Mouse (Mus musculus) skeletal muscle tissue, adult 2 months (tissue): Measurements from ENCODE around the gene Prss30.
"Not testable (repeated sequence)": the region's sequence is repeated elsewhere in the genome, so short reads cannot be mapped to it uniquely, and the experiment has no call there.

Experiments used
- DNase-seq: peaks from one replicate; pipeline ENCODE4 v3.0.0-alpha.2; 2012; ENCODE audit warnings: low read depth, low spot score

The Prss30 gene

DNA sequence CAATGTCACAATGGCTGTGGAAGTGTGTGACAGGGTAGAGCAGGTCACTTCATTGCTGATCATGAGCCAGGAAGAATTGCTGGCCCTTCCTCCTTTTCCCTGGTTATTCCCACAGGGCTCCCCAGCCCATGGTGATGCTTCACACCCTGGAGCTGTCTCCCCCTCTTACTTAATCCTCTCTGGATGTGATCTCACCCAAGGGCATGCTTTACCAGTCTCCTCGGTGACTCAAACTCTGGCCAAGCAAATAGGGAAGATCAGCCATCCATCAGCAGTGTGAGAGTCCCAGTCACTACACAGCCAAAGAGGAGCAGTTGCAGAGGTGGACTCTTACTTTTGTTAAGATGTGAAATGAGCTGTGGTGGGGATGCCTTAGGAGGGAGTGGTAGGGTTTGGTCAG, 4.6 kb upstream of the Prss30 start:
- DNase-seq: no peak

DNA sequence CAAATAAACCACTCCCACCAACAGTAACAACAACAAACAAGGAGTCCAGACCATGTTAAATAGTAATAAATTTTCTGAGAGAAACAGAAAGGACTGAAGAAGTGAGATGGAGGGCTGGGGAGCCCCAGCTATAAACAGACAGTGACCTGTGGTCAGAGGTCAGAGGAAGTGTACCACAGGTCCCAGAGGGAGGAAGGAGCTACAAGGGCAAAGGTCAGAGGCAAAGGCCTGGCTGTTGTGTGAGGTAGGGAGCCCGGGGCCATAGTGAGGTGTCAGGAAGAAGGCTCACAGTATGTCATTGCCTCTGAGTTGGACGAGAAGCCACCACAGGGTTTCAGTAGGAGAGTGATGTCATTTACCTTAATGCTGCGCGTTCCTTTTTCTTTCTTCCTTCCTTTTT, 2.5 kb upstream of the Prss30 start:
- no peak for DNase-seq

DNA sequence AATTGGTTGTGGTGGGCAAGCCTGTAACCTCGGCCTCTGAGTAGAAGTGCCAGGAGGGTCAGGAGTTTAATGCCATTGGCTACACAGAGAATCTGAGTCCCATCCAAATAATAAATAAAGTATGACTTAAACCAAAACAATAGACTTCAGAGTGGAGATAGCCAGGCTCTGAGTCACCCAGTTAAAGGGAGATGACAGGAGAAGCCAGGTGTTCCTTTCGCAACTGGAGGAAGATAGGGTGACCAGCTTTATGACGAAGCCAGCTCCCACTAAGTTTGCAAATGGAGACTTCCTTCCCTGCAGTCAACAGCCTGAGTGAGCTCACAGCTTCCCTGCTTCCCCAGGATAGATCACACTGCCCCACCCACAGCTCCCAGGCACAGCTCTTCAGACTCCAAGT, 895 bp downstream of the Prss30 start:
- no peak for DNase-seq

DNA sequence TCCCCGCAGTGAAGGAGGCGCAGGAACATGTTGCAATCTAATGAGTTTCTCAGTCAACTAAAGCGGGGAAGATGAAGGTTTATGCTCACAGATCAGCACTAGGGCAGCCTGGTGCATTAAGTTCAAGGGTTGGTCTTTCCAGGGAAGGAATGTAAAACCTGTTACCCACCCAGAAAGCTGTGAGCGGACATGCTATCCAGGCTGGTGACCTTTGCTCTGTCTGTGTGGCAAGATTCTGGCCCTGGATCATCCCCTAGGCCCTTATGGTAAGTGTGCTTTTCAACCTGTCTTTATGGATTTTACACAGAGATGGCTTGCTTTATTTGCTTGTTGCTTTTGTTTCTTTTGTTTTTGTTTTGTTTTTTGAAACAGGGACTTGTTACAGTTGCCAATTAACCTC, 3.7 kb downstream of the Prss30 start:
- DNase-seq: no peak

DNA sequence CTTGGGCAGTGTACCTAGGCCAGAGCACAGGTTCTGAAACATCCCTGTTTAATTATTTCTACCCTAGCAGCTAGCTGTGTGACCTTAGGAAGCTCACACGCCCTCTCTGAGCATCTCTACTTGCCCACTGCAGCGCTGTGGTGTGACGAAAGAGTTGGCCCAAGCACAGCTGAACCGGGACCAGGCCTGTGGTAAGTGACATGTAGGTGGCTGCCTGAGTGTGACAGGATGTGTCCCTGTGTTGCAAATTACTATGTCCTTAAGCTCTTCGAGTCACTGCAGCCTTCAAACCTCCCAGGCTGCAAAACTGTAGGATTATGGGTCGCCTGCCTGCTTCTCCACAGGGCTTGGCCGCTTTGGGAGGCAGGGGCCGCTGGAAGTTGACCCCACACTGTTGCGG, 9.1 kb downstream of the Prss30 start:
- no peak for DNase-seq

DNA sequence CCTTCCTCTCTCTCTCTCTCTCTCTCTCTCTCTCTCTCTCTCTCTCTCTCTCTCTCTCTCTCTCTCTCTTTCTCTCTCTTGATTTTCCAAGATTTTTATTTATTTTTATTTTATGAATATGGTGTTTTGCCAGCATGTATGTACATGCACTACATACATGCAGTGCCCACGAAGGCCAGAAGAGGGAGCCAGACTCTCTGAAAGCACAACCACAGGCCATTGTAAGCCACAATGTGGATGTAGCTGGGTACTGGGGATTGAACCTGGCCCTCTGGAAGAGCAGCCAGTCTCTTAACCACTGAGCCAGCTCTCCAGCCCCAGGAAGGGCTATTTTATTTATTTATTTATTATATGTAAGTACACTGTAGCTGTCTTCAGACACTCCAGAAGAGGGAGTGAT, 11.1 kb downstream of the Prss30 start:
- peak; percentile 18 for DNase-seq

DNA sequence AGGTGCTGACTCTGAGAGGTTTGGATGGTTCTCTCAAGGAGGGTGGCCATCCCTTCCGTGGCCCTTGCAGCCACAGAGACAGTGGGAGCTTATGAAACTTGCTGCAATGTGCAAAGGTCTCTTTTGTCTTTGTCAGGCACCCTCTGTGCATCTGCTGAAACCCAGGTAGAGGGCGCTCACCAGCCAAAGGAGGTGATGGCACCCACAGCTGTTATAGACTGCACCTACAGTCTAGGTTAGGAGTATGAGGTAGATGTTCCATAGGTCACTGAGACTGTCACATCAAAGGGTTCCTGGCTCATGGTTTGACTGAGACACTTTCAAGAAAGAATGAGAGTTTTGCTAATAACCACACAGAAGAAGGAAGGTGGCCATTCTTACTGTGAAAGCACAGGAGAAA, 11.6 kb downstream of the Prss30 start:
- no peak for DNase-seq

DNA sequence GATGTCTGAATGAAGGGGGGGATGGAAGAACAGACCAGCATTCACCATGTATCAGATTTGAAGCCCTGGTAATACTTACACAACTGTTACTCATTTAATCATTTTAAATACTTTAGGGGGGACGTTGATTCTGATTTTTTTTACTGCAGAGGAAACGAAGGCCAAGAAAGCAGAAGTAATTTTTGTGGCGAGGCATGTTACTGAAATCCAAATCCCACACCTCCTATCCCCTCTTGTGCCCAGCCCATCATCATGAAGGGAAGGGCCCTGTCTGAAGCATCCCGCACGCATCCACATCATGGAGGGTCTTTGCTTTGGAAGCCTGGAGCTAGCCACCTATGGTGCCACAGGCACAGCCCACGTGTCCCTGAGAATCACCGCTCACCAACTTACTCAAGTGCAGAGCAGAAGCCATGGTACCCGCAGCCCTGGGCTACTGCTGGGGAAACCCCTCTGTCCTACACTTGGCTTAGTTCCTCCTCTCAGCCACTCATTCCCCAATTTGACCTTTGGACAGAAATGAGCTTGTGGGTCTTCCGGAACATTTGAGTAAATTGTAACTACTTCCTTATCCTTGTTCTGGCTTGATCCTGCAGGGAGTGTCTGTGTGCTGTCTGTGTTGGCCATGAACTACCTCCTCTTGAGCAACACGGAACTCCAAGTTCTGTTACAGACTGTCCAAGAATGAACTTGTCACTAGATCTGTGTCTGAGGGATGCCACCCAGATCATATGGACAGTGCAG, 13.5 kb downstream of the Prss30 start:
- peak; percentile 24 for DNase-seq

DNA sequence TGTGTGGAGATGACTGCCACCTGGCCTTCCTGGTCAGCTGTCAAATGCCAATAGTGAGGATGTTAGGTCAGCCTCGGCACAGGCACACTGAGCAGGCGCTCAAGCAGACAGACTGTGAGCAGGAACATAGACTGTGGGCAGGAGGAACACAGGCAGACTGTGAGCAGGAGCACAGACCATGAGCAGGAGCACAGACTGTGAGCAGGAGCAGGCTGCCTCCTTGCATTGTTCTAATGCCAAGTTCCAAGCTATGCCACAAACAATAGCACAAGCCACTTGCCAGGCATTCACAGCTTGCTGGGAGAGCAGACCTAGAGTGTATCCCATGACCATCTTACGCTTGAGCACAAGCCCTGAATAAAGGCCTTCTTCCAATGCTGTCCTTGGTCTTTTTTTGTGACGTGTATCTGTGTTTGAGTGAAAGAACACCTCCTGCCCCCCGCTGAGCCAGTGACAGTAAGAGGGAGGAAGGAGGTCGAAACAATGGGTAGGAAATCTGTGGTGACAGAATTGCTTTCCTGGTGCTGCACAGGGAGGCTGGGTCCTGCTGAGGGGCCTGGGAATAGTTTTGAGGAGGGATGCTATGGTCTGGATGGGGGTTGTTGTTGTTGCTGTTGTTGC, 14.5 kb downstream of the Prss30 start:
- DNase-seq: no peak

DNA sequence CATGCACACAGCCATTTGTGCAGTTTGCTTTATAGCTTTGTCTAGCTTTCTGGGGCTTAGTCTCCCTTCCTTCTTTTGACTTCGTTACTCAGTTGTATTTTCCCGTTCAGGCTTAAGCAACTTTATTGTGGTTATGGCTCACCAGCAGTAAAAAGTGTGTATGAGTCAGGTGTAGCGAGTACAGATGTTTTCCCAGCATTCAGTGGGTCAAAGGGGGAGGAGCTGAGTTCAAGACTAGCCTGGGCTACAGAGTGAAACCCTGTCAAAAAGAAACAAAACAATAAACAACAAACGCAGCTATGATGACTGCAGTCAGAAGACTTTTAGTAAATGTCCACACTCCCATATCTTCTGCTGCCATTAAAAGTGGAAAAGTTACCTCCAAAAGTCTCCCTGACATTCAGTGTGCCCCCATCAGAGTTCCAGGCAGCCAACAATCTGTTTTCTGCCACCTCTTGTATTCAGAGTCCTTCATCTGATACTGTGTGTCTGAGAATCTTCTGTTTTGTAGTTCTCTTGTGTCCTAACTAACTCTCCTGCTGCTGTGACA, 18.7 kb downstream of the Prss30 start:
- DNase-seq: no peak

DNA sequence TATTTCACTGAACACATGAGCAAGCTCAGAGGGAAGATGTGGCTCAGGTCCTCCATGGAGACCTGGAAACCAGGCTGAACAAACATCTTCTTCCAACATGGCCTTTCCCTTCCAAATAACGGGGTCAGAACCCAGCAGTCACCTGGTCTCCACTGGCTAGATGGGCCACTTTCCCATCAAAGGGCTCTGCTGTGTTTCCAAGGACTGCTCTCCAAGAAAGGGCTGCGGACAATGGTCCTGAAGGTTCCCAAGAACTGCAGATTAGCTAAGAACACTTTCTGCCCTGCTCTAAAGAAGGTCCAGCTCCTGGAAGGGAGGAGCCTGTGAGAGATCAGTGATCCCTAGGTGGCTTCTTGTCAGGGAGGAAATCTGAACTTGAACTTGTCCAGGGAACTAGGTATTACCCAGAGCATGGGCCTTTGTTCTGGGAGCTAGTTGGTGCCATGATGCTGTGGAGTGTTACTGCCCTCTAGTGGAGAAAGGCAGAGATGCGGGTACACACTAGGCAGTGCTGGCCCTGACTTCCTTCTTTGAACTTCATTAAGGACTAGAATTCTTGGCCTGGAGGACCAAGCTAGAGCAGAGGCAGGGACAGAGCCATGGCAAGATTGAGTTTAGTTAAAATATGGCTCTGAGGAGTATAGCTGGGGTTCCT, 20.2 kb downstream of the Prss30 start:
- peak; percentile 62 for DNase-seq

DNA sequence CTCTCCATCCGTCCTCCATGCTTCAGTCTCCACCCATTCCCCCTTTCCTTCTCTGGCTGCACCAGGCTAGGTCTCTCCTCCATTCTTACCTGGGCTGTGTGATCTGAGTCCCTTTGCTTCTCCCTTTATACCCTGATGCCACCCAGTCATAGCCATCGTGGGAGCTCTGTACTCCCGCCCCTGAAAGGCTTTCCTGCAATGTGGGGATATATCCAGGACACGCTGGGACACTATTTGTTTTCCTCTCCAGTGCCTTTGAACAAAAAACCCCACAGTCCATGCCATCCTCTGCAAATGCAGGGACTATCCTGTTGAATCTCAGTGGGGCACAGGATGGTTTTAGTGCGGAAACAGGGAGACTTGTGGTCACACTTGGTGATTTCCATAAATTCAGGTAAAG, 25.2 kb downstream of the Prss30 start, which contains the start of gene Sbpl:
Gene Sbpl (minus strand): TSS at position 101 of the 400 bp plus-strand sequence.
- no peak for DNase-seq

DNA sequence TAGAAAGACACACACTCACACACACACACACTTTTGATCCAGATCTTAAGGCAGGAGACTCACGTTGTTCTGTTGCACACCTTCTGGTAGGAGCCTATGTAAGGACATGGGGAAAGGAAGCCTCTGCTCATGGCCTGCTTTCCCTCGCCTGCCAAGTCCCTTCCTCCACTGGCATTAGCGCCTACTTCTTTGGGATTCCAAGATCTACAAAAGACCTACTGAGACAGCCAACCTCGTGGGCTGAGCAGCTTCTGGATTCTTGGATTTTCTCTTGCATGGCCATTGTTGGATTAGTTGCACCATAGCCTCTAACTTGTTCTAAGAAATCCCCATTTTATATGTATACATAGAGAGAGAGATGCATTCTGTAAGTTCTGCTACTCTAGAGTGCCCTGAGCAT, 29.5 kb downstream of the Prss30 start:
- not testable (repeated sequence) for DNase-seq

DNA sequence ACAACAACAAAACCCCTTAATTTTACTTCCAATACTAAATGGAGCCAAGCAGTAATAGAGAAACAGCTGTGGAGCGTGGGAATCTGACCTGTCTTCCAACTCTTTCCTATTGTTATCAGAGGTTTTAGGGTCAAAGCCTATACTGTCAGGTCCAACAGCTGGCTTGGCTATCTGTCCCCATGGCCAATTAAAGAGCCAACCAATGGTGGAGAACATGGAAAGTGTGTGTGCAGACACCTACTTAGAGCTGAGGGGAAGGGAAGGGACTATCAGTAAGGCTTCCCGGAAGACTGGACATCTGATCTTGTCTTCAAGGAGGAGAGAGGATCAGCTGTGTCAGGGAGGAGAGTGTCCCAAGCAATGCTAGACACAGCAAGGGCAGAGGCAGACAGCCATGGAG, 31.3 kb downstream of the Prss30 start:
- no peak for DNase-seq

DNA sequence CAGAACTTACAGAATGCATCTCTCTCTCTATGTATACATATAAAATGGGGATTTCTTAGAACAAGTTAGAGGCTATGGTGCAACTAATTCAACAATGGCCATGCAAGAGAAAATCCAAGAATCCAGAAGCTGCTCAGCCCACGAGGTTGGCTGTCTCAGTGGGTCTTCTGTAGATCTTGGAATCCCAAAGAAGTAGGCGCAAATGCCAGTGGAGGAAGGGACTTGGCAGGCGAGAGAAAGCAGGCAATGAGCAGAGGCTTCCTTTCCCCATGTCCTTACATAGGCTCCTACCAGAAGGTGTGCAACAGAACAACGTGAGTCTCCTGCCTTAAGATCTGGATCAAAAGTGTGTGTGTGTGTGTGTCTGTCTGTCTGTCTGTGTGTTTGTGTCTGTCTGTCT, 32.9 kb downstream of the Prss30 start:
- not testable (repeated sequence) for DNase-seq

DNA sequence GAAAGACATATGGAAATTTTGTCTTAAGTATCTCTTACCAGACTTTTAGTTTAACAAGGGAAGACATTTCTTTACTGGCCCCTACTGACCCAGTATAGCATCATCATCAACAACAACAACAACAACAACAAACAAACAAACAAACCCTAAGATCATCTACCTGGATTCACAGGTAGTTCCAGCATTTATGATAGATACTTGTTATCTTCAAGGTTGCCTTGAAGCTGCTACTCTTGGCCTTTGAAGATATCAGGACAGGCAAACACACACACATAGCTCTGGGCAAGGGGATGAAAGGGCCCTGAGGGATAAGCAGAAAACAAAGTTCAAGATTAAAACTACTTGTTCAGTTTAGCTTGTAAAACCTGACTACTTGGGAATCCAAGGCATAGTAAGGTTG, 39.0 kb downstream of the Prss30 start, which contains the start of gene Sbp:
Gene Sbp (plus strand): TSS at position 301 of the 400 bp plus-strand sequence.
- DNase-seq: no peak

DNA sequence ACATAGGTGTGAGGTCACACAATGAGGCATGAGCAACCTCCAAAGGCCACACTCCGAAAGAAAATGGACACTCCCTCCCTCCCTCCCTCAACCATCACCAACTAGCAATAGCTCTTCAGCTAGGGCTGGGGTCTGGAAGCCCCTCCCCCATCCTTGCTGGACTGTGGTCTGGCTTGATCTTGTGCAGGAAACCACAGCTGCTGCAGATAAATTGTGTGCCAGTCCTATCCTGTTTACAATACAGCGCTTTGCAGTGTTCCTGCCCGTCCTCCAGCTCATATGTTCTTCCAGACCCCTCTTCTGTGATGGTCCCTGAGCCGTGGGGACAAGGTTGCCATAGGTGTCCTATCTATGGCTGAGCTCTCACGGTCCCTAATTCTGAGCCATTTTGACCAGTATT, 49.2 kb downstream of the Prss30 start:
- DNase-seq: no peak

DNA sequence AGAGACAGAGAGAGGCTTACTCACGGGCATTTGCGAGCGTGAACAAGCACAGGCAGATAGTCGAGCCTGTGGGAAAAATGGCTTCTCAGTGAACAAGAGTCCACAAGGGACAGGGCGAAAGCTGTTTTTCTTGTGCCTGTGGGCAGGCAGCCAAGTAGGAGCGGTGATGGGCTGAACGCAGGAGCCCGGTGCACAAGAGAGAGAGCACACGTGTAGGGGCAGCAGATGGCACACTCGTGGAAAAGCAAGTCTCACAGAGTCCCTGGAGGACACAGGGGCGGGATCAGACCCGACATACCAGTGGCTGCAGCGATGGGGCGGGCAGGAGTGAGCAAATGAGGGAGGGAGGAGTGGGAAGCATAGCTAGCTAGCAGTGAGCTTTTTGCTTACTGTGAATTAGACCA, 55.3 kb downstream of the Prss30 start:
- peak; percentile 33 for DNase-seq

DNA sequence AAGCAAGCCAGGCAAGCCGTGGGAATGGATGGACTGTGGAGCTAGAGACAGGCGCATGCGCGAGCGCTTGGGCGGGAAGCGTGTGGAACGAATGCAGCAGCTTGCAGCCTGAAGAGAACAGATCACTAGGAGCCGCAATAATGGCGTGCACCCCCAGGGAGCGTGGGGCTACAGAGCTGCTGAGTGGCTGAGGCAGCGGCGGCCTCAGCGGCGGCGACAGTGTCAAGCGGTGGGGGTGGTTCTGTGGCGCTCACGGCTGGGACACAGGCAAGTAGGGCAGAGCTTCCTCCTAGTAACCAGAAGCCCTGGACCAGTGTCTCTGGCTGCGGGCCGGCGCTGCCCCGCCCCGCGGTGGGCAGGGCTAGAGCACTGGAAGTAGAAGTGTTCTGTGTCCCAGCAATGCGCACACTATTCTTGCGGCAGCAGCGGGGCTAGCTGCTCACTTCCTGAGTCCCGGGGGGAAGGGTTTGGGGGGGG, 55.8 kb downstream of the Prss30 start:
- DNase-seq: peak; percentile 83
